Mouse (Mus musculus): ENCODE measurements at regions not wholly inside any gene's neighbourhood (a gene's known extent, or its start where the extent isn't known, plus 50 kb on each side); places are given as distances from the start of the nearest gene placed in this dataset.

- ATAC-seq (ENCODE audit: insufficient number of reproducible peaks, low FRiP score, low TSS enrichment), result no peak
Measured at GRCm38 (mm10) chr11:17870690-17871089, 83.0 kb downstream of the Etaa1 start.

GRCm38 (mm10) chr11:17871920-17872319 lies 81.8 kb downstream of the Etaa1 start:
- ATAC-seq (ENCODE audit: insufficient number of reproducible peaks, low FRiP score, low TSS enrichment), result no peak

DNA sequence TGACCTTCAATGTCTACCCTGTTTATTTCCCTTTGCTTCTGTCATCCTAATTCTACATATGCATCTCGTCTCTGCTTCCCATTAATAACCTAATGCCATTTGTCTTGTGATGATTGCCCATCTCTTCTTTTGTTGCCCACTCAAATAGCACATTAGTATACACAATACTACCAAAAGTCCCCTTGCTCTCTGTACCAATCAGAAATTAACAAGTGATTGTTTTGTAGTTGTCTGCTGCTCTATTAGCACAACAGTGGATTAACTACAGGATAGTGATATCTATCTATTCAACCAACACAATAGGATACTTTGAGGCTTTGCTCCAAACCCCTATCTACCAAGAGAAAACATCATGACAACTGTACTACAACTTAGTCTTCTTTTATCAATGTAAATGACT lies 70.4 kb downstream of the Etaa1 start:
- ATAC-seq (ENCODE audit: insufficient number of reproducible peaks, low FRiP score, low TSS enrichment), result no peak

Measured in cerebellum, adult (tissue).